Mouse (Mus musculus) inflammation-experienced regulatory T-cells, adult 6 months (primary cell): ENCODE data around the gene Ano6. TPM values are rescaled to one million over a fixed set of nuclear protein-coding genes. Genes with fewer than 3 reads are reported as not detected.
A peak's percentile ranks its signal among the peaks of the same experiment; 100 is the strongest.

Source experiments
- ATAC-seq: one replicate; pipeline ENCODE4 v1.8.0; 2017
- polyA plus RNA-seq, 3 experiments: library from polyadenylated mRNA; unstranded; fragments of 100-300 nt; shearing (Covaris generic); gene quantifications; one replicate each; pipeline ENCODE4 v1.2.1; 2017

Ano6 gene
- 10 to 100 TPM; 37.0 to 46.4 (median 44.4) TPM for polyA plus RNA-seq

DNA sequence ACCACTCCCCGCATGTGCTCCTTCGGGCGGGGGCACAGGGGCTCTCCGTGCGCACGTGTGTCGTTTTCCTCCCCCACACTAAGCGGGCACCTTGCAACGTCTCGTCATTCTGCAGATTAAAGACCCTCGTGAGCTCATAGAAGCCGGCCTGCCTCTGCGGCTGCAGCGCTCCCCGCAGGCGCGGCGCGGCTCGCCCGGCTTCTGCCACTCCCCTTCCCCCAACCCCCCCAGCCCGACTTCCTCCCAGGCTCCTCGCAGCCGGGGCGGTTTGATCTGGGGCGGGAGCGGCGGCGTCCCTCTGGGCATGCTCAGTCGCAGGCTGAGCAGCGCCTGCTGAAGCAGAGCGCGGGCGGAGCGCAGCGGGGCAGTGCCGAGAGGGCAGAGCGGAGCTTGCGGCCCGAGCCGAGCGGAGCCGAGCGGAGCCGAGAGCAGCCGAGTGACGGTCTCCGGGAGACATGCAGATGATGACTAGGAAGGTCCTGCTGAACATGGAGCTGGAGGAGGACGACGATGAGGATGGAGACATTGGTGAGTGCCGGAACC, at the start of gene Ano6:
TSS of gene Ano6 (plus strand) at position 315 of the 543 bp plus-strand sequence.
- ATAC-seq = peak; percentile 86

- no peak for ATAC-seq
Observed at GRCm38 (mm10) chr15:95742955-95743354, 47.7 kb upstream of the Ano6 start.

- no peak for ATAC-seq
Observed at GRCm38 (mm10) chr15:95743856-95744255, 46.8 kb upstream of the Ano6 start.

DNA sequence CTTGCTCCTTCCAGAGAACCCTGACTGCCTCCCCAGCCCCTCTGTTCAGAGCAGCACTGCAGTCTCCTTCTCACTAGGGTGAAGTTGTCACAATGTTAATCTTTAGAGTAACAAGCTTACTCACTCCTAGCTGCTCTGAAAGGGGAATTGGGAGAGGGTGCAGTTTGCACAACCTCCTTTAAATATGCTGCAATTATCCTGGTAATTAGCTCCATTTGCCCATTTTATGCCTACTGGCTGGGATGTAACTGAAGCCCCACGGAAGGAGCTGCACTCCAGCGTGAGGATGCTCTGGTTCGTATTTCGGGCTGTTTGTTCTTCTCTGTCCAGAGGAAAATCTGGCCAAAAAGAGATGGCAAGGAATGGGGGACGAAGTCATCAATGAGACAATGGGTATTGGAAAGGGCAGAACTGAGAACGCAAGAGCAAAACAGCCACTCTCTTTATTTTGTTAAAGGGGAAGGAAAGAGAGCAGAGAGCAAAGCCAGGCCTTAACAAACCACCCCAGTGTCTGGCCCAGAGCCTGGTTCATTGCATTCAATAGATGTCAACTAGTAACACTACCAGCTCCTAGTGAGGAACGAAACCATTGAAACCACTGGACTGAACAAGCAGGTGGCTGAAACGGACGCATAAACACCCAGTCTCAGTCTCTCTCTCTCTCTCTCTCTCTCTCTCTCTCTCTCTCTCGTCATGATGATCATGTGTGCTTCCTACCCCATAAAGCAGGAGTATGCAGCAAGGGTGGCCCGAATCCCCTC, 45.1 kb upstream of the Ano6 start:
- ATAC-seq = no peak

DNA sequence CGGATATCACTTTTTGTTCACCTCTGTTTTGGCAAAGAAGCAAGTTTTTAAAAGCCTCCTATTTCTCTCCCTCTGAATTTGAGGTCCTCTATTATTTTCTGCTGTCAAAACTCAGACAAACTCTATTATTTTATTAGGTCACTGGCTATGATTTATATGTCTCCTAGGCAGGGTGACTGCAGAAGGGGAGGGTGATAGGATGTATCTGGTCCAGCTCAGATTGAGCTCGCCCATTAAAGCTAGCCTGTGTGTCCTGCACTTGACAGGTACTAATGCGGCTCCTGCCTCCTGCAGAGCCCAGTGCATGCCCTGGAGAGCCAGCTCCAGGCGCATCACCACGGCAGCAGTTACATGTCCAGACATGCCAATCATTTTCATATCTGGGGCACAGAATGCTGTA, 44.1 kb upstream of the Ano6 start:
- ATAC-seq = no peak

- ATAC-seq = no peak
Observed at GRCm38 (mm10) chr15:95746955-95747931, 43.4 kb upstream of the Ano6 start.

DNA sequence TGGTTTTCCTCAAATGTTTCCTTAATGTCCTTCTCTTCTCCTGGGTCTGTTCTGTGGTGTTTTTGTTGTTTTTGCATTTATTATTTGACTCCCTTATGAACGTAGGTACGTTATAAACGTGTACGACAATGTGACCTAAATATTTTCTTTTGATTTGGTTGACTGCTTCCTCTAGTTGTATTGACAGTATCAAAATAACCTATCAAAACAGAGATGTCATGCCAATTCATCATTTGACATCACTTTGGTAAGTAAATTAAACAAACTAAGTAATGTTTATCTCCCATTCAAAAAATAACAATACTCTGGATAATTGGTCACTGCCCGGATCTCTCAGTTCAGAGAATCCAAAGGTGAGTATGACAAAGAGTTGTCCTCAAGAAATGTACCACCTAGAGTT, 41.4 kb upstream of the Ano6 start:
- ATAC-seq = no peak

DNA sequence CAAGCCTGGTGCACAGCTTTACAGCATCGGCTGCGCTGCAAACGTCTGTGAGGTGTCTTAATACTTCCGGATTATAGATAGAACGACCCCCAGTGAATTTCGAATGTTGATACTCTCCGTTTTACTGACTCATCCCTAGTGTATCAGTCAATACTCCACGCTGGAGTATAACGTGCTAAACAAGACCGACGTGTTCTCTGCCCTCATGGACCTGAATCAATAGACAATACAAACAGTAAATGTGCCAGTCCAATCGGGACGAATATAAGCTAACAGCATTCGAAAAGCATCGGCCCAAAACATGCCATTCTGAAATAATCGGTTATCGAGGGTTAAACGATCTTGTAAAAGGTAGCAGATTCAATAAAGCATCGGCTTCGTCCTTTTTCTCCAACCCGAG, 40.6 kb upstream of the Ano6 start:
- ATAC-seq = no peak

DNA sequence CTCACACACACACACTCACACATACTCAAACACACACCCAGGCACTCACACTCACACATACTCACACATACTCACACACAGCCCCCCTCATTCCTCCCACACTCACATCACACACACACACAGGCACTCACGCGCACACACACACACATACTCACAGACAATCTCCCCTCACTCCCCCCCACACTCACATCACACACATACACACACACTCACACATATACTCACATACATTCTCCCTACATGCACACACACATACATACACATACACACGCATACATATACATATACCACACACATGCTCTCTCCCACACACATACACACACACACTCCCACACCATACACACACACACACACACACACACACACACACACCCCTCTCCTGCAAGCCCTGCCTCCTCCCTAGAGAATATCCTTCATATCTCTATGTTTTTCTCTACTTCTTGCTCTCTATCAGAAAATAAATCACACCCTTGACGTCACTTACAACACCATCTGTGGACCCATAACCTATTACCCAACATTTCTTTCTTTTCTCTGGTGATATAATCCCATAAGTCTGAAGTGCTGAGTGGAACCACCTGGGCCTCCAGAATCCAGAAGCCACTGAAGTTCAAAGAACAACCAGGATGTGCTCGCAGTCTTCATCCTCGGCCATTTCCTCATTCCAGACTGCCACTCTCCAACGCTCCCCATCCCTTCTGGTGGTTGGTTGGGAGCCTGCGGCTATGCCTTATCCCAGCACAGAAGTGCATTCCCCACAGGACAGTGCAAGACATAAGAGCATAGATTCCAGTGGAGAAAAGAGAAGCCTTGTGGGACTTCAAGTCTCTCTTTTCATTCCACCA, 38.6 kb upstream of the Ano6 start:
- no peak for ATAC-seq

DNA sequence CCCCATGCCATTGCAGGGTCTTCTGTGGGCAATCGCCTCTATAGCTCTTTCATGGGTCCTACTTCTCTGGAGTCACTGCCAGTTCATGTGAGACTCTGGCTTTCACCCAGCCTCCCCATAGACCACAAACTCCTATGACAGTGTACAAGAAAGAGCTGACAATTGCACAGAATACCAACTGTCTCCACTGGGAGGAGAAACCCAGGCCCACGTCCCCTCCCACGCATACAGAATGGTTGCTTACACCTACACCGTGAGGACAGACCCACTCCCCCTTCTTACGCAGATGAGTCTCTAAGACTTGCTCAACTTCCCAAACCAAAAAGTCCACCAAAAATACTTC, 38.0 kb upstream of the Ano6 start:
- no peak for ATAC-seq

DNA sequence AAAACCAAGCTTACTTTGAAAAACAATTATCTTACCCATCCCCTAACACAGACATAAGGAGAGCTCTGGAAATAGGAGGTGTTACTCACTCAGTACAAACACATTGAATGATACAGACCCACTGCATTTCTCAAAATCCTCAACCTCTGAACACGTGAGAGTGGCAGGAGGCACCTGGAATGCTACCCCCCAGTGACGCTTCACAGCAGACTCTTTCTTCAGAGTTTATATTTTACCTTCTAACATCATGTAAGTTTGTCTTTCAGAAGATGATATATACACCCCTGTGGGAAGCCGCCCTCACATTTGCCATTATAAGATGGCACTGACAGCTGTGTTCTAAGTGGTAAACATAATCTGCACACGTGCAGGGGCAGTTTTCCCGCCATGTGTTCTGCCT, 37.6 kb upstream of the Ano6 start:
- ATAC-seq = no peak

DNA sequence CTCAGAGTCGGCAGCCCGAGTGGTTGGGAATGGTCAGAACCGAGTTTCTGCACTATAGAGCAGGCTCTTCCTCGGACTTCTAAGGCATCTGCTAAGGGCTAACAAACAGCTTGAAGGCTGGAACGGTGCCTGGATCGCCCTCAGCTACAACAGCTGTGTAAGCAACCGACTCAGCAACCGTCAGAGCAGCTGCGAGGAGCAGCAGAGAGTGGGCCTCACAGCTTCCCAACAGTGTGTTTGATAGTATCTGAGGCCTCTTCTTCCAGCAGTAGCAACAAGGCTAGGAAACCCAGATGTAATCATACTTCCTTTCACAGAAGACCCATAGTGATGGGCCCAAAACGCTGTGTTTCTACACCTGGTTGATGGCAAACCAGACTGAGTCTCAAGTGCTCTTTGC, 33.5 kb upstream of the Ano6 start:
- no peak for ATAC-seq

DNA sequence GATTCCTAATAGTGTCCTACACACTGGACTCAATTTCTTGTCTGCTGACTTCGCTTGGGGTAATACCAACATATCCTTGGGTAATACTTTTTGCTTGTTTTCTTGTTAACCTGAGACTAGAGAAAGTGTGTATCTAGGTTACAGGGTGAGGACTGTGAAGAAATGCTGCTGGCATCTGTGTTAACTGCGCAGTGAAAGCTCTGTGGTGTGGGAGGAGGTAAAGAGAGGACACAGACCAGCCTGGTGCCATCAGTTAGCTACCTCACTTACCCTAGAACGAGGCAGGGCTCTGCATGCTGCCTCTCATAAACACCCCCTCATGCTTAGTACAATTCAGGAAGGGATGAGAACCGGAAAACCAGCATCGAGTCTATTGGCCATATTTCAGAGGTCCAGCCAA, 32.6 kb upstream of the Ano6 start:
- no peak for ATAC-seq

- no peak for ATAC-seq
Observed at GRCm38 (mm10) chr15:95758696-95759434, 31.8 kb upstream of the Ano6 start.

DNA sequence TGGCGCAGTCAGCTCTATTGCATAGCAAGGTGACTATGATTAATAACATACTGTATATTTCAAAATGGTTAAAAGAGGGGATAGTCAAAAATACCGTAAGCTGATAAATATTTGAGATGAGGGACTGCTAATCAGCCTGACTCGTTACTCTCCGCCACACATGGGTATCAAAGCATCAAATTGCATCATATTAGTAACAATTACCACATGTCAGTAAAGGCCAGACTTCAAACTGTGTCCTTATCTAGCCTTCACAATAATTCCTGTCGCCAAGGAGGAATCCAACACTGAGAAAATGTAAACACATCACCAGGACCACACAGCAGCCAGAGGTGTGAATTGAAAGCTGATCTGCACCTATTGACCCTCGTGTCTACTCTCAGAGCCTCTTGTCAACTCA, 30.8 kb upstream of the Ano6 start:
- no peak for ATAC-seq

GRCm38 (mm10) chr15:95761420-95761819, 29.2 kb upstream of the Ano6 start:
- ATAC-seq = no peak

GRCm38 (mm10) chr15:95762661-95763303, 27.9 kb upstream of the Ano6 start:
- ATAC-seq = peak; percentile 38

GRCm38 (mm10) chr15:95763464-95763863, 27.2 kb upstream of the Ano6 start:
- no peak for ATAC-seq

- ATAC-seq = no peak
Observed at GRCm38 (mm10) chr15:95765271-95765670, 25.4 kb upstream of the Ano6 start.

DNA sequence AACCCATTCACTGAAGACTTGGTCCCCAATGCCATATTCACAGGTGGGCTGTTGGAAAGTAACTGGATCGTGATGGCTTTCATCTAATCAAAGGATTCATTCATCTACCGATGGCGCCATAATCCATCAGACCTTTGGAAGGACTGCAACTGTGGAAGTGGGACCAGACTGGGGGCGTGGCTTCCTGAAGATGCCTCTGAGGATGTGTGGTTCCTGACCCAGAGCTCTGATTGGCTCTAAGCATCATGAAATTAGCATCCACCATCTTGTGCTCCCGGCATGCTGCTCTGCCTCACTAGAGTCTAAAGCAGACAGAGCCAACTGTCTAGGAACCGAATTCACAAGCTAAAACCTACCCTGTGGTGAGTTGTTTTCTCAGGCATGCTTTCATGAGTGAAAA, 24.7 kb upstream of the Ano6 start:
- ATAC-seq = no peak

DNA sequence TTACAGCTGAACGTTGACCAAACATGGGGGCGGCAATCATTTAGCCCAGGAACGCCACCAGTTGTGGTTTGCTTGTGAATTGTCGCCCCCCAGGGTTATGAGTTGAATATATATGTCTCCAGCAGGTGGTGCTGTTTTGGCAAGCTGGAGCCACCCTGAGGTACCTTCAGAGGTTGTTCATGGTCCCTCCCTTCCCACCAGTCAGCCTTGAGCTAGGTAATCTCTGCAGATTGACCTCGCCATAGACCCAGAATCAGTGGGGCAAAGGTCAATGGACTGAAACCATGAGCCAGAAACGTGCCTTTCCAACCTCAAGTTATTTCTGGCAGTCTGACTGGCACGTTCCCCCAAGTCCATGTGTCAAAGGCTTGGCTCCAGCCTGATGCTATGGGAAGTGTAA, 22.8 kb upstream of the Ano6 start:
- no peak for ATAC-seq
